Mouse (Mus musculus) heart, adult 2 months (tissue): ENCODE data around the gene Ckb.

ENCODE experiments used
- CTCF ChIP-seq: fragments of 200-600 bp; IDR thresholded peaks from 2 replicates; pipeline ENCODE4 v1.8.1; 2022; ENCODE audit warnings: antibody characterized with exemption, mild to moderate bottlenecking, moderate library complexity
- EP300 ChIP-seq: fragments of 200-500 bp; IDR thresholded peaks from 2 replicates; pipeline ENCODE4 v1.6.1; 2011; ENCODE audit warnings: low read depth, low read length, control low read depth; ENCODE audit not compliant: insufficient read depth
- POLR2A ChIP-seq: fragments of 200-500 bp; IDR thresholded peaks from 2 replicates; pipeline ENCODE4 v1.6.1; 2011; ENCODE audit warnings: mild to moderate bottlenecking, low read depth, low read length, control low read depth; ENCODE audit not compliant: insufficient read depth

DNA sequence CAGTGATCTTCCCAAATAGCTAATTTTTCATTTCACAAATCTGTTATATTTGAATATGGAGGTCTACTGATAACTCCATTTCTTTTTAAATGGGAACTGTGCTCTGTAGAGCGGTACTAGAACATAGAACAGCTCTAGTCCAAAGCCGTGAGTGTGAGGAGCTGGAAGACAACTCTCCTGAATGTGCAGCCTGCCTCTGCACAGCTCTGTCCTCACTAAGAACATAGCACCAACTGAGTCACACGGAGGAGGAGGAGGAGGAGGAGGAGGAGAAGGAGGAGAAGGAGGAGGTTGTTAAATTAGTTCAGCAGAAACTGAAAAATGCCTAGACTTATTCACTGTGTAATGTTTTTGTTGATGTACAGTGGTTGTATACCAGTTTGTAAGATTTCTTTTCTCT, 19.2 kb downstream of the Ckb start:
- TF ChIP-seq POLR2A: no peak
- TF ChIP-seq CTCF: no peak
- TF ChIP-seq EP300: no peak
